Mouse (Mus musculus): ENCODE data around the gene Fam126b.

DNA sequence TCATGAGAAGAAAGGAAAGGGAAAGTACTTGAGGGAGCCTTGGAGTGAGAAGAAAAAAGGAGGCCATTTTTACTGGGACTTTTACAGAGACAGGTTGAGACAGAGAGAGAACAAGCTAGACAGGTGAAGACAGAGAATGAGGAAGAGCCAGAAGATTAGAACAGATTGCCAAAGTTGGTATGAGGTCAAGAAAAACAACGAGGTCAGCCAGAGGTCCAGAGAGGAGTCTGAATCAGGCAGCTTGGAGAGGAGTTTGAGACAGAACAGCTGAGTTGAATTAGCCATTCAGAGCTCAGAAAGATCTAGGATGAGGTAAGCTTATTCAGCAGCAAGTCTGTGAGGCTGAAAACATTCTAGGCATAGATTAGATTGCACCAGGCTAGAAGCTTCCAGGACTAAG is 44.7 kb downstream of the Fam126b start:
- TF ChIP-seq CTCF (IDR thresholded peaks at IDR 0.05; ENCODE audit: insufficient read depth, low read length) (no peak), POLR2A (IDR thresholded peaks at IDR 0.05; ENCODE audit: borderline replicate concordance, extremely low read depth, low read depth, low read length) (no peak)

Data from lung, adult 2 months (tissue).